ENCODE assay signal across 24 mouse cellular contexts in the genomic region with DNA sequence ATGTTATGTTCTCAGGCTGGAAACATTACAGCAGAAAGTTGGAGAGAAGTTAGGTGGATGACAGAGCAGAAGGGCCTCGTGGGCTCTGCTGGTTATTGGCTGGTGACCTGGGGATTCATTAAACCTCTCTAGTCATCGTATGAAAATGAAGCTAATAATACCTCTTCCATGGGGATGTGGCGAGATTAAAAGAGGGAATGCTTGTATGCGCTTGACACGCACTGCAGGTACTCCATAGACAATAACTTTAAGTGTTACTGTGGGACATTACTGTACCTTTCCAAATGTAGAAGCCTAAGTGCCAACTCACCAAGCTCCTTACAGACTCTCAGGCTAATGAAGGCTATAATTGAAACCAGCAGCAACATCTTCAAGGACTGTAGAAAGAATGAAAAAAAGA.
"Had no signal": no experiment of that assay in that cellular context is flagged by ENCODE, and none has a peak within 500 bp of the region (broad histone marks: within the 10 kb centered on the region; RNA-seq: fewer than 3 reads in every experiment).

No protein-coding gene starts in this region.

- H3K27ac ChIP-seq: gastrocnemius, adult 2 months; heart, embryonic 10.5 days; hindbrain, embryonic 10.5 days; hindbrain, embryonic 13.5 days; intestine, embryonic 15.5 days; layer of hippocampus, adult 2 months; limb, embryonic 12.5 days; limb, embryonic 15.5 days; liver, embryonic 12.5 days had no signal

- H3K4me2 ChIP-seq: heart, embryonic 12.5 days; hindbrain, embryonic 13.5 days; intestine, embryonic 15.5 days; limb, embryonic 12.5 days; limb, embryonic 15.5 days; liver, embryonic 12.5 days had no signal

- H3K27me3 ChIP-seq: heart, embryonic 12.5 days; hindbrain, embryonic 13.5 days; intestine, embryonic 15.5 days; limb, embryonic 12.5 days; limb, embryonic 15.5 days; liver, embryonic 12.5 days had no signal

- H3K9me3 ChIP-seq: heart, embryonic 10.5 days; heart, embryonic 12.5 days; hindbrain, embryonic 10.5 days; hindbrain, embryonic 13.5 days; intestine, embryonic 15.5 days; limb, embryonic 12.5 days; limb, embryonic 15.5 days; liver, embryonic 12.5 days had no signal

- H3K9ac ChIP-seq: heart, embryonic 12.5 days; hindbrain, embryonic 13.5 days; intestine, embryonic 15.5 days; limb, embryonic 12.5 days; limb, embryonic 15.5 days; liver, embryonic 12.5 days had no signal

- H3K4me1 ChIP-seq: heart, embryonic 10.5 days; heart, embryonic 12.5 days; hindbrain, embryonic 10.5 days; hindbrain, embryonic 13.5 days; intestine, embryonic 15.5 days; limb, embryonic 12.5 days; limb, embryonic 15.5 days; liver, embryonic 12.5 days had no signal

- H3K36me3 ChIP-seq: heart, embryonic 10.5 days; heart, embryonic 12.5 days; hindbrain, embryonic 10.5 days; hindbrain, embryonic 13.5 days; intestine, embryonic 15.5 days; limb, embryonic 12.5 days; limb, embryonic 15.5 days; liver, embryonic 12.5 days had no signal

- ATAC-seq: inflammation-experienced regulatory T-cells, adult 6 months; intestine, embryonic 15.5 days; intestine, postnatal 0 days; liver, embryonic 12.5 days had no signal

- H3K4me3 ChIP-seq: gastrocnemius, adult 2 months; heart, embryonic 10.5 days; heart, embryonic 12.5 days; hindbrain, embryonic 10.5 days; hindbrain, embryonic 13.5 days; intestine, embryonic 15.5 days; layer of hippocampus, adult 2 months; limb, embryonic 12.5 days; limb, embryonic 15.5 days; liver, embryonic 12.5 days had no signal

- DNase-seq: gastrocnemius, adult 2 months; gastrocnemius, postnatal 10 days; gastrocnemius, postnatal 25 days; heart, adult 18-20 months; heart, postnatal 10 days; heart, postnatal 4 days; kidney, adult 18-20 months; kidney, adult 8-10 months; kidney, postnatal 10 days; kidney, postnatal 25 days; kidney, postnatal 4 days; layer of hippocampus, postnatal 36 days; left cerebral cortex, postnatal 4 days had no signal
